Mouse (Mus musculus) neural tube, embryonic 11.5 days (tissue): ENCODE measurements at regions not wholly inside any gene's neighbourhood (a gene's known extent, or its start where the extent isn't known, plus 50 kb on each side); places are given as distances from the start of the nearest gene placed in this dataset.

Experiments
- ATAC-seq: fragments of 200-750 bp; cut with Nextera tagmentation; 2 replicates; pipeline ENCODE4 v1.8.0; 2017; ENCODE audit warnings: moderate number of reproducible peaks, mild to moderate bottlenecking, moderate TSS enrichment, moderate library complexity; ENCODE audit not compliant: insufficient read depth, low FRiP score, low TSS enrichment
- DNase-seq: peaks from one replicate; pipeline ENCODE4 v3.0.0-alpha.2; 2015; ENCODE audit warnings: low spot score
- H3K27ac ChIP-seq: fragments of 300-500 bp; sonication (generic); 2 replicates; pipeline ENCODE4 v1.5.1; 2014; ENCODE audit warnings: low read depth, mild to moderate bottlenecking, low read length
- H3K27me3 ChIP-seq: fragments of 300-500 bp; sonication (generic); 2 replicates; pipeline ENCODE4 v1.6.1; 2014; ENCODE audit warnings: mild to moderate bottlenecking, low read length, mixed read lengths; ENCODE audit not compliant: control insufficient read depth, insufficient read depth
- H3K36me3 ChIP-seq: fragments of 300-500 bp; sonication (generic); 2 replicates; pipeline ENCODE4 v1.6.1; 2014; ENCODE audit warnings: mild to moderate bottlenecking, low read length, moderate library complexity, mixed read lengths; ENCODE audit not compliant: control insufficient read depth, insufficient read depth
- H3K4me1 ChIP-seq: fragments of 300-500 bp; sonication (generic); 2 replicates; pipeline ENCODE4 v1.6.1; 2014; ENCODE audit warnings: low read length, mixed read lengths; ENCODE audit not compliant: control insufficient read depth, insufficient read depth
- H3K4me2 ChIP-seq: fragments of 300-500 bp; sonication (generic); 2 replicates; pipeline ENCODE4 v1.6.1; 2014; ENCODE audit warnings: low read depth, mild to moderate bottlenecking, moderate library complexity
- H3K4me3 ChIP-seq: fragments of 300-500 bp; sonication (generic); 2 replicates; pipeline ENCODE4 v1.5.1; 2014; ENCODE audit warnings: low read depth, low read length
- H3K9ac ChIP-seq: fragments of 300-500 bp; sonication (generic); 2 replicates; pipeline ENCODE4 v1.6.1; 2014; ENCODE audit warnings: mild to moderate bottlenecking, low read length
- H3K9me3 ChIP-seq: fragments of 300-500 bp; sonication (generic); 2 replicates; pipeline ENCODE4 v1.6.1; 2016; ENCODE audit warnings: low read length; ENCODE audit not compliant: control insufficient read depth
- WGBS: fragments of 180-500 bp; shearing (Covaris S2); extraction: QIAGEN DNeasy Blood & Tissue Kit; methylation state at CpG from one replicate; pipeline ENCODE4 v1.1.7; 2014; 5-methylcytosine and 5-hydroxymethylcytosine counted together

DNA sequence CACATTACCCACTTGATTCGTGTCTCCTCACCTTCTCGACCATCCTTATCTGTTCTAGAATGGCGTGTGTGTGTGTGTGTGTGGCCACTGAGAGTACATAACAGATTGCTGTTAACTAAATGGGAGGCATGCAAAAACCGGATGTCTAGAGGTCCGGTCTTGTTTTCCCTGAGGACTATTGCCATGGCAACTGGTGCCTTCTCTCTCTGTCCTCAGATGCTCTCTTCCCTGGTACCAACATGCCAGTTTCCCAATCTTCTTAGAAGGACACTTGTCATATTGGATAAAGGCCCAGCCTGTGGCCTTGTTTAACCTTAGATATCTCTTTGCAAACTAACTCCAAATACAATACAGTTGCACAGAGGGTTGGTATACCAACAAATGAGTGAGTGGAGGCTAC is 125.9 kb downstream of the Irs2 start:
- Histone ChIP-seq H3K4me1 (no peaks in the 10 kb centered on the region), H3K36me3 (no peaks in the 10 kb centered on the region), H3K27ac (no peak overlapping the region), H3K4me3 (no peak overlapping the region), H3K9ac (no peak overlapping the region), H3K9me3 (no peaks in the 10 kb centered on the region), H3K27me3 (no peaks in the 10 kb centered on the region), H3K4me2 (no peak overlapping the region)
- no peak for ATAC-seq
- no peak for DNase-seq
- 84% methylated on average over 5 of the region's 5 CpGs for WGBS

GRCm38 (mm10) chr8:10879883-10880282 is 128.4 kb downstream of the Irs2 start:
- Histone ChIP-seq H3K27ac (no peak overlapping the region), H3K9me3 (no peaks in the 10 kb centered on the region), H3K9ac (no peak overlapping the region), H3K27me3 (no peaks in the 10 kb centered on the region), H3K4me2 (no peak overlapping the region), H3K36me3 (no peaks in the 10 kb centered on the region), H3K4me1 (no peaks in the 10 kb centered on the region), H3K4me3 (no peak overlapping the region)
- DNase-seq (no peak), ATAC-seq (no peak)
- WGBS = 46% methylated on average over 6 of the region's 6 CpGs

GRCm38 (mm10) chr8:10879049-10879847 is 129.0 kb downstream of the Irs2 start:
- Histone ChIP-seq H3K9ac (no peak overlapping the region), H3K27ac (no peak overlapping the region), H3K36me3 (no peaks in the 10 kb centered on the region), H3K9me3 (no peaks in the 10 kb centered on the region), H3K4me1 (no peaks in the 10 kb centered on the region), H3K4me3 (no peak overlapping the region), H3K27me3 (no peaks in the 10 kb centered on the region), H3K4me2 (no peak overlapping the region)
- DNase-seq (no peak), ATAC-seq (no peak)
- 88% methylated on average over 10 of the region's 10 CpGs for WGBS

GRCm38 (mm10) chr8:10878371-10878770 is 129.9 kb downstream of the Irs2 start:
- Histone ChIP-seq H3K36me3 (no peaks in the 10 kb centered on the region), H3K4me2 (no peak overlapping the region), H3K27me3 (no peaks in the 10 kb centered on the region), H3K9me3 (no peaks in the 10 kb centered on the region), H3K4me1 (no peaks in the 10 kb centered on the region), H3K4me3 (no peak overlapping the region), H3K9ac (no peak overlapping the region), H3K27ac (no peak overlapping the region)
- 86% methylated on average over 4 of the region's 4 CpGs for WGBS
- no peak for ATAC-seq
- DNase-seq = no peak

DNA sequence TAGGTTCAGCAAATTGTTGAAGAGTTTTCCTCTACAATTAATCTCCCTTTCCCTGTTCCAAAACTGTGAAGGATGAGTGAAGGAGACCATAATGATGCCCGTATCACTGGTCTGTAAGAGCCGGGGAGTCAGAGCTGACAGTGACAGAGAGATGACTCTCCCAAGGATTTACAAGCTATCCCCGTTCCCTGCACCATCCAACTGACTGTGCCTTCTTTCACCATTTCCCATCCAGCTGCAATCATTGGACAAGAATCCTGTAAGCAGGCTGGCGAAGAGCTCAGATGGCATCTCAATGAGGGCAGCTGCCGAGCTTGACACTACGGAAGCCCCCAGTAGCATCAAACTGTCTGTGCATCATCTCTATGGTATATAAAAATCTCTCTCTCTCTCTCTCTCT is 133.1 kb downstream of the Irs2 start:
- ATAC-seq (no peak), DNase-seq (no peak)
- no peaks in the 10 kb centered on the region for H3K4me1 ChIP-seq
- H3K4me2 ChIP-seq = no peak overlapping the region
- no peak overlapping the region for H3K9ac ChIP-seq
- no peaks in the 10 kb centered on the region for H3K36me3 ChIP-seq
- no peak overlapping the region for H3K27ac ChIP-seq
- H3K4me3 ChIP-seq = no peak overlapping the region
- WGBS = 65% methylated on average over 6 of the region's 6 CpGs
- H3K27me3 ChIP-seq = no peaks in the 10 kb centered on the region
- H3K9me3 ChIP-seq = no peaks in the 10 kb centered on the region

- H3K36me3 ChIP-seq = no peaks in the 10 kb centered on the region
- DNase-seq (no peak), ATAC-seq (no peak)
- no peak overlapping the region for H3K4me3 ChIP-seq
- H3K27me3 ChIP-seq = no peaks in the 10 kb centered on the region
- no peak overlapping the region for H3K27ac ChIP-seq
- H3K9ac ChIP-seq = no peak overlapping the region
- no peaks in the 10 kb centered on the region for H3K4me1 ChIP-seq
- H3K4me2 ChIP-seq = no peak overlapping the region
- no peaks in the 10 kb centered on the region for H3K9me3 ChIP-seq
- 63% methylated on average over 7 of the region's 7 CpGs for WGBS
These were observed 136.8 kb downstream of the Irs2 start for GRCm38 (mm10) chr8:10871451-10871850.

DNA sequence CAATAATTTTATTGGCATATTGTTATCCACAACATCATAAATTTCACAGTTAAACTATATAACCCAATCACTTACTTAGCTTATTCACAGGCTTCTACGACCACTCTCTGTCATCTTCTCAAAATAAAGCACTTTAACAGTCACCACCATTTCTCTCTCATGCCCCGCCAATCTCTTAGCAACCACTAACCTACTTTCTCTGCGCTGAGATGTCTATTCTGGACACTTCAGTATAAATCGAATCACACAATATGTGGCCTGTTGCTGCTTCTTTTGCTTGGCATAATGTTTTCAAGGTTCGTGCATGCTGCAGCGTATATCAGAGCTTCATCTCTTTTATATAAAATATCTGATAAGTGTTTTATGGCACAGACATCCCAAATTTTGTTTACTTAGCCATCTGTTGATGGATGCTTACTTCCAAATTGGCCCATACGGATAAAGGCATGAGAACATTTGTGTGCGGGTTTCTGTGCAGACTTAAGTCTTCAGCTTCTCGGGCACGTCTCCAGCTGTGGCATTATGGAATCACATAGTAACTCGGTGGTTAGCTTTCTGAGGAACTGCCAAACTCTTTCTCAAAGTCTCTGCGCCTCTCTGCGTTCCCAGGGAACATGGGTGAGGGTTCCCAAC is 137.7 kb downstream of the Irs2 start:
- 82% methylated on average over 13 of the region's 13 CpGs for WGBS
- no peak overlapping the region for H3K4me3 ChIP-seq
- DNase-seq (no peak), ATAC-seq (no peak)
- no peaks in the 10 kb centered on the region for H3K9me3 ChIP-seq
- H3K4me1 ChIP-seq = peaks cover 4% of the 10 kb centered on the region; the same call in 1 of the 2 replicates
- no peak overlapping the region for H3K4me2 ChIP-seq
- no peaks in the 10 kb centered on the region for H3K27me3 ChIP-seq
- no peaks in the 10 kb centered on the region for H3K36me3 ChIP-seq
- H3K9ac ChIP-seq = no peak overlapping the region
- H3K27ac ChIP-seq = no peak overlapping the region

- DNase-seq (no peak), ATAC-seq (no peak)
- Histone ChIP-seq H3K4me1 (peaks cover 4% of the 10 kb centered on the region; the same call in 1 of the 2 replicates), H3K27me3 (no peaks in the 10 kb centered on the region), H3K9me3 (no peaks in the 10 kb centered on the region), H3K9ac (no peak overlapping the region), H3K27ac (no peak overlapping the region), H3K4me2 (no peak overlapping the region), H3K4me3 (no peak overlapping the region), H3K36me3 (no peaks in the 10 kb centered on the region)
- WGBS = 82% methylated on average over 10 of the region's 10 CpGs
These were observed 138.4 kb downstream of the Irs2 start for GRCm38 (mm10) chr8:10869866-10870265.
